Mouse (Mus musculus) B cell, adult 2 months (primary cell): ENCODE results near the gene Lamtor2.

Experiments
- DNase-seq, 2 experiments: peaks; one replicate each; pipeline ENCODE4 v3.0.0; 2022

Gene Lamtor2

DNA sequence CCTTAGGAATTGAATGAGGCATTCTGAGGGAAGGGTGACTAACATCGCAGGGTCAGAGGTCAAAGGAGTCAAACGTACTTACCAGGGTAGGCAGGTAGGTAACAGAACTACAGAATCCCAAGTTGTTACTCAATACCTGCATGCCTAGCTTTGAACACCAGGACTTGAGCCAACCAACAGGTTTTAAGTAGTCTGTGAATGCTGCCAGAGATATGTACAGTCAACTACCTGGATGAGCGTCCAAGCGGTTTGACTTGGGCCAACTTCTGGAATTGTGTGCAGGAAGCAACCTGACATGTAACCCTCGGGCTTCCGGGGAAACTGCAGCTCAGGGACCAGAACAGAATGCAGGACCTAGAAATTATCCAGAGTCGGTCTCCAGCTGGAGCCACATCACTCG, 29.8 kb downstream of the Lamtor2 start:
- DNase-seq: no peak

DNA sequence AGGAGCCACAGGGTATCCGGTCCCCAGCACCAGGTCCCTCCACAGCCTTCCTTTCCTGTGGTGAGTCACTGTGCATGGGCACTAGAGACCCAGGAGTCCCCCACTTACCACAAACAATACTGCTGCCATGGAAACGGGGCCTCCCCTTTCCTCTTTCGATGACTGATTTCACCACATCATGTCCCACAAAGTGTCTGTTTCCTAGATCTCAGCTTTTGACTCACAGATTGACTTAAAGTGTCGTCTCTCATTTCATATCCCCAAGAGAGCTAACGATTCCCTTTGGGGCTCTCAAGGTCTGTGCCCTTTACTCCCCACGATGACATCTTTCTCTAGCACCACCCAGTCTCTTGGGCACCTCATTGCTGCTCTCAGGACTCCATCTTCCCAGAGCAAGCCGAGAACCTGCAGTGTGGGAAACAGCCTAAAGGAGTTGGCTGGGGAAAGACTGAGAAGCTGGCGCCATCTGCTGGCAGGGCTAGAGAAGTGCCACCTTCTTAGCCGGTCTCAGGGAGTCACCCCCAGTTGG, 31.0 kb downstream of the Lamtor2 start:
- peak; percentile 89 to 94 for DNase-seq

DNA sequence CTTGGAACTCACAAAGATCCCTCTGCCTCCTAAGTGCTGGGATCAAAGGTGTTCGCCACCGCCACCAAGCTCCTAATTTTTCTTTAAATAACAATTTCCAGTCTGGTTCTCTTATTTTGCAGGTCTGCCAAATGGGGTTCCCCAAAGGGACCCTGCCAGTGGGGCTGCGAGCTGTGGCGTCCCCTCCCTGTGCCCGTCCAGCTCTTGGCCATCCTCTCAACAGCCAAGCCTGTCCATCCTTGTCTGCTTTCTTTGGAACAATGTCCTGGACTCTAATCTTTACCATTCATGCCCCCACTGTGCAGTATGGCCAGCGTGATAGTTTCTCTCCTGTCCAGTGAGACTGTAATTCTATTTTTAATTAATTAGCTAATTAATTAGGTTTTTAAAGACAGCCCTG, 31.7 kb downstream of the Lamtor2 start:
- no peak for DNase-seq

DNA sequence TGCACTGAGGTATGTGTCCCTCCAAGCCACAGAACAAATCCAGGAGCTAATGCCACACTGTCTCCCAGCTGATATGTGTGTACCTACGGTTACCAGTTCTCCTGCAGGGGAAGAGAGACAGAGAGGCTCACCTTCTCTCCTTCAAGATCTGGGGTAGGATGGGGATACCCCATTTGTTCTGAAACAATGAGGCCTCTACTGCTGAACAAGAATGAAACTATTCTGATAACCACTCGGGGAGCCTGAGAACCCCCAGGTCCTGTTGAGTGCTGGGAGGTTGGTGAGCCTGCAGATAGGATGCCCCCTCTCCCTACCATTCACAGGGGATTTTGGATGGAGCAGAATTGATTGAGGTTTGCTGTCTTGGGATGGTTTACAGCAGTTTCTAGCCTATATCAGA, 32.8 kb downstream of the Lamtor2 start:
- DNase-seq: no peak

DNA sequence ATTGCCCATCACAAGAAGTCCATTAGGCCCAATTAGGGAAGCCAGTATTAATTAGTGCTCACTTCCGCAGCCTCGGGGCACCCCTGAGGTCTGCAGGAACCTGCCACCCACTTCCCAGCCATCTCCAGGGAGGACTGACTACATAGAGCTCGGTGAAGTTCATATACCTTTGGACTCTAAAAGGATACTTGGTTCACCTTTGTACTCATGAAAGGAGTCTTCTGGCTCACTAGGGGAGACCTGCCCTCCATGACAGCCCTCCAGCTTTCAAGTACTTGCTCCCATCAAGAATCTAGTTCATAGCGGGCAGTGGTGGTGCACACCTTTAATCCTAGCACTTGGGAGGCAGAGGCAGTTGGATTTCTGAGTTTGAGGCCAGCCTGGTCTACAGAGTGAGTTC, 34.5 kb downstream of the Lamtor2 start:
- DNase-seq: no peak

DNA sequence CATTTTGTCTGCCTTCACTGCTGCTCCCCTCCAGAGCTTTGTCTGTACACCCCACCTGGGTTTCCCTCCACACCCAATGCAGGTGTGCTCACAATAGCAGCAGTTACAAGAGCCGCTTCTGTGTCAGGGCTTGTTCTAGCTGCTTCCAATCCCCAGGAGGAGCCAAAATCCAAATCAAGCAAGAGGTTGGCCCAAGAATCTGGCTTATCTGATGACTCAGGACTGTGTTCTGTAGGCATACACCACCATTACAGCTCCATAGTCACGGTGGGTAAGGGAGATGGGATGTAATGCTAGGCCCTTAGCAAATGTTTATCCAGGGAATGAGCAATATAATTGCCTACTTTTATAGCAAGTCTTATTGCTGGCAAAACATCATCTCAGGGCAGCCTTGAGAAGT, 36.5 kb downstream of the Lamtor2 start:
- no peak for DNase-seq

DNA sequence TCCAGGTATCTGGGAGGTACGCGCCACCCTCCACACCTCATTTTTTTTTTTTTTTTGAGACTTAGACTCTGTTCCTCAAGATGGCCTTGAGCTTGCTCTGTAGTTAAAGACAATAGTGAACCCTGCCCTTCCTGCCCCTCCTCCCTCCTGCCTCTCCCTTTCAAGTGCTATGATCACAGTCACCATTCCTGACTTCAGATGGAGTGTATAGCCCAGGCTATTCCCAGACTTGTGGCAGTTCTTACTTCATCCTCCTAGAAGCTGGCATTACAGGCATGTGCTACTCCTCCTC, 37.8 kb downstream of the Lamtor2 start:
- no peak for DNase-seq

DNA sequence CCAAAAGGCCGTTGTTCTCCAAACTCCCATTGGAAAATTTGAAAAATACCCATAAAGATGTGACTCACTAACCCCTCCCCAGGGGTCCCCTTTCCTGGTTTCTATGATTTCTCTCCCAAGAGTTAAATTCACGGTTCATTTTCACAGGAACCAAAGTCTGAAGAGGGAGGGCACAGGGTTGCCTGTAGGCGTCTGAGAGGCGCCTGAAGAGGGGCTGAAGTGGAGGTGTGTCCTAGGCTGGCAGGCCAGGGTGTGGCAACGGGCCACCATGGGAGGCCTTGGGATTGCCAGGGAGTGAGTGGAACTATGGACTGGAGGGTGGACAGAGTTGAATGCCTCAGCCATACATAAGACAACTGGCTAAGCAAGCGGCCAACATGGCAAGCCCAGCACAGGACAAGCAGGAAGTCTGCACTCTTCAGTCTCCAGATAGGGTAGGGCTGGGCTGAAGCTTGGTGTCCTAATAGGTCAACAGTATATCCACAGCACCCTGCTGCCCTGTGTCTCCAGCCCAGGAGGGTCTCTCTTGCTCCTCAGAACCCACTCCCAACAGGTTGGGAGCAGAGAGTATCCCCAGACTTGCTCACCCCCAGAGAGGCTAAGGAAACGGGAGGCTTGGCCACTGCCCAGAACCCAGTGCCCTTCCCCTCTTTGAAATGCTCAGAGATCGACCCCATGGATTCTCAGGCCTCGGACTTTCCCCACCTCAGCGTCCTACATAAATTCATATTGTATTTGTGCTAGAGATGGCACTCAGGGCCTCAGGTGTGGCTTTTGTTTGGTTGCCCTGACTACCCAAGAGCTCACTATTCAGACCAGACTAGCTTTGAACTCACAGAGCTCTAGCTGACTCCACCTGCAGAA, 38.4 kb downstream of the Lamtor2 start:
- no peak for DNase-seq

DNA sequence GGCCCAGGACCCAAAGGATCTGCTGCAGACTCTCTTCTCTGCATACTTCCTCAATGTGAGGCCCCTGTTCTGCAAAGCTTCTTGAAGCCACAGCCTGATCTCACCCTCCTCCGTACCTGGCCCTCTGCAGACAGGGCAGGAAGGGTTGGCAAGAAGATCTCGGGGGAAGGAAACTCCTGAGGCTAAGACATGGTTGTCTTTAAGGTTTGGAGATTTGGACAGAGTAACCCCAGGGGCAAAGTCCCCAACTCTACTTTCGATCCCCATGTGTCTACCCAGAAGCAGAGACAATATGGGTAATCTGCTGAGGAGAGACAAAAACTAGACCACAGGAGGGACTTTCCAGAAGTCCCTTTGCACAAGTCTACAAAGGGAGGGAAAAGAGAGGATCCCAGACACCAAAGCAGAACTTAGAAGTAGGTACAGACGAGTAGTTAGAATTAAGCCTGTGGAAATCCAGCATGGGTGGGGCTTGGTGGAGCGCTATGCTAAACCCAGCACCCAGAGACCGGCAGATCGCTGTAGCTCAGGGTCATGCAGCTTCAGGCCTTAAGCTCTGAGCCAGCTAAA, 39.2 kb downstream of the Lamtor2 start:
- DNase-seq: peak; percentile 66 to 70

DNA sequence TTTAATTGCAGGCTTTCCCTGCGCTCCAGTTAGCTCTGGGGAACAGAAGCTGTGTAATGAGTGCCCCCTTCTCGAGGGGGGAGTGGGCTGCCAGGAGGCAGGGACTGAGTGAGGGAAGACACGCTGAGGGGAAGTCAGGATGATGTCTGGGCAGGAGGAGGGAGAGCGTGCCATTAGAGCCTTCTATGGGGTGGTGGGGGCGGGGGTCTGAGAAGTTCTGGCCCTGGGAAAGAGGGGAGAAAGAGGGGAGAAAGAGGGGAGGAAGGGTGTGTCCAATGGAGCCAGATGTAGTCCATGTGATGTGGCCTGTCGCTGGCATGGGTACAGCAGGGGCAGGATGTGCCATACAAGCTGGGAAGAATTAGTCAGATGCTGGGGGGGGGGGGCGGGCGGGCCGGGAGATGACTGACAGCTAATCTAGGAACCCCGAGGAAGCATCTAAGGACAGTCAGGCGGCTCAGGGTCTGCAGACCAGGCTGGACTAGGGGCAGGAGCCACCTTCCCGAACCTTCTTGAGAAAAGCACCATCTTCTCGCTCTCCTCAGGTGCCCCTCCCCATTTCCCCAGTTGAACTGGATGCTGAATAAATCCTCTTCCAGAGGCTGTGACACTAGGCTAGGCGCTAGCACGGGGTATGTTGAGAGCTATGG, 39.9 kb downstream of the Lamtor2 start:
- no peak for DNase-seq

DNA sequence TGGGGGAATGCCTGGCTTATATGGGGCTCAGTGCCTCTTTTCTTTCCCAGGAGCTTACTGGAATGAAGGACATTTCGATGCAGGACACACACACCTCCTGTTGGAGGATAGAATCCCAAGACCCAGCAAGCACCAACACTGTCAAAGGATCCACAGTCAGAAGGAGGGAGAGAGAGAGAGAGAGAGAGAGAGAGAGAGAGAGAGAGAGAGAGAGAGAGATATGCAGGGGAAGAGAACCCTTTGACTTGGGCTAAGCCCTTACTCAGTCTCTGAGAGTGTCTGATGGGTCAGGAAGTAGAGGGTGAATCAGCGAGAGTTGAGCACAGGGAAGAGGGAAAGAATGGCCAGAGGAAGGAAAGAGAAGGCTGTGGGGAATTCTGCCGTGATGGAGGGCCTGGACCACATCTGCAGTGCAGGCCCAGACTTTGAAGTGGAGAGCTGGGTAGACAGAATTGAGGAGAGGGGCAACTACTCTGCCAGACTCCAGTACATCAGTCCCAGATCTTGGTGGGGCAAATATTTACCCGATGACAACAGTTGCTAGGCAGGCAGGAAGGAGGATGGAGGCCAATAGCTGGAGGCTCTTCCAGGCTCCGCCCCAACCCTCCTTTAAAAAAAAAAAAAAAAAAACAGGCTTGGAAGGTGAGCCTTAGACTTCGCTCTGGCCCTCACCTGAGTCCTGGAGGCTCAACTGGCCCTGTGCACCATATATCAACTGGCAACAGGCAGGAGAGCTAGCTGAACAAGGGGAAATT, 40.6 kb downstream of the Lamtor2 start:
- DNase-seq: no peak

DNA sequence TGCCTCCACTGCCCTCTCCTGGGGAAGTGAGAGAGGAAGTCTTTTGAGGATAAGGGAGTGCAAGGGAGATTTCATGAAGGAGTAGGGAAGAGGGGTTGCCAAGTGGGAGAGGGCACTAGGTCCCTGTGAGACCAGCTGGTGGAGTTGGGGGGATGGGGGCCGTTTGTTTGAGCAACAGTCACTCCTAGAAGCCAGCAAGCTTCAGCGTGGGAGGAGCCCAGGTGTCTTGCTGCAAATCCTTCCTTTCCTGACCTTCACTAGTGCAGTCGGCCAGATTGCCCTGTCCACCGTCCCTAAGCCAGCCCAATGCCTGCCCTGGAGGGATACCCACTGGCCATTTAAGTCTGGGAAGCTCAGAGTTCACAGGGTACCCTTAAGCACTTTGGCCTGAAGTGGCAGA, 41.3 kb downstream of the Lamtor2 start:
- peak in 1 of 2 experiments; percentile 35 for DNase-seq

DNA sequence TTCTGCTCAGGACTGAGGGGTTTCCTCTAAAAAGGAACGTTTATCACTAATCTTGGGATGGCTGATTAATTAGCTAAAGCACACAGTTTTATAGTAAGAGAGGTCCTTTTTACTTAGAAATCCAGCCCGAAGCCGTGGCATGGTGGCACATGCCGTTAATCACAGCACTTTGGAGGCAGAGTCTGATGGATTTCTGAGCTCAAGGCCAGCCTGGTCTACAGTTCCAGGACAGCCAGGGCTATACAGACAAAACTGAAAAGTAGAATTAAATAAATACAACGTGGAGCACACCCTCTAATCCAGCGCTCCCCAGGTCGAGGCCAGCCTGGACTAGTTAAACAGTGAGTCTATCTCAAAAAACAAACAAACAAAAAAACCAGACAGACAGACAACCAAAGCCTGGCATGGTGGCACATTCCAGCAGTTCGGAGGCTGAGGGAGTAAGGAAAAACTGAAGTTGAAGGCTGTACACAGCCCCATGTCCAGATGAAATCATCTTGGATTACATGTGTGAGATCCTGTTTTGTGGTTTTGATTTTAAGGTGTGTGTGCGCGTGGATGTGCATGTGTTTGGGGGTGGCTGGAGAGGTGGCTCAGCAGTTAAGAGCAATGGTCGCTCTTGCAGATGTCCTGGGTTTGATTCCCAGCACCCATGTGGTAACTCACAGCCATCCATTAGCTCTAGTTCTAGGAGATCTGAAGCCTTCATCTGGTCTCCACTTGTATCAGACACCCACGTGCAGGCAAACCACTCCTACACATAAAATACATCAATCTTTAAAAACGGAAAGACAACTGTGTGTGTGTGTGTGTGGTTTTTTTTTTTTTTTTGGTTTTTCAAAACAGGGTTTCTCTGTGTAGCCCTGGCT, 42.2 kb downstream of the Lamtor2 start:
- DNase-seq: peak; percentile 54 to 58

DNA sequence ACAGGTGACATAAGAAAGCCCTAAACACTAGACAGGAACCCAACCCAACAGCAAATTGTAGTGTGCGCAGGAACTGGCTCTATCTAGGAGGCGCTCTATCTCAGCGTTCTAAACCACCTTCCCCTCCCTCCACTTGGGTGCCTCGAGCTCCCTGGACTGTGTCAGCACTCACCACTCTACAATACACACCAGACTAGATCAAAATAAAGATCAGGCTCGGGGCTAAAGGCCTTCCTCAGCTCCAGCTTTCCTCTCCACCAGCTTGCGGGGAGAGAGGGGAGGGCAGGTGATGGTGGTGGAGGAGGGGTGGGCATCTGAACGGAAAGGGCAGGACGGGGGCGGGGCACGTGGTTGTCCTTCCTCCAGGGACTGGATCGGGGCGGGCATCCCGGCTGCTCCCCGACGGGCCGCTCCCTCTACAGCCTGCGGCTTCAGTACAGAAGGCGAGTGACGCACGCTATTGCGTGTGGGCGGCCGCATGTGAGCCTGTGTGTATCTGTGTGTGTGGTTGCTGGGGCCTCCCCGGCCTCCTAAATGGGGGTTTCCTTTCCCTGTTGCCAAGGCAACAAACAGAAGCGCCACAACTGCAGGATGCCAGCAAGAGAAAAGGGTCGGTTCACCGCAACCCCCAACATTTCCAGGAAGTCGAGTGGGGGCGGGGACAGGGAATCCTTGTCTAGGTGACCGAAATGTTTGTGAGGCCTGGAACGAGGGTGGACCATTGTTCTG, 43.0 kb downstream of the Lamtor2 start, which contains the start of gene Lmna:
Lmna (minus strand) TSS at position 265 of the 729 bp plus-strand sequence.
- peak; percentile 98 to 99 for DNase-seq

DNA sequence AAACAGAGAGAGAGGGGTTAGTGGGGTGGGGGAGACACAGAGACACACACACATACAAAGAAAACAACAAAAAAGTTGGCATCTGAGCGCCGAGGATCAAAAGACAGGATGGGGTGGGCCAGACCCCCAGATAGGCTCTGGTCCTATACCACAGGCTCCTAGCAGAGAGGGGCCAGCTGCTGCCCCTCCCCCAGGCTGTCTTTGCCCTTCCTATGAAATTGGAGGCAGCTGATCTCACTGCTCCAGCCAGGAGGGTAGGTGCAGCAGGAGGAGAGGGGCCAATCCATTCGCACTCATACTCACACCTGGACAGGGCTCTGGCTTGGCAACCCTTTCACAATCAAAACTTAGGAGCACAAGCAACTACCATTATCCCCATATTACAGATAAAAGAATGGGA, 43.6 kb downstream of the Lamtor2 start:
- no peak for DNase-seq

DNA sequence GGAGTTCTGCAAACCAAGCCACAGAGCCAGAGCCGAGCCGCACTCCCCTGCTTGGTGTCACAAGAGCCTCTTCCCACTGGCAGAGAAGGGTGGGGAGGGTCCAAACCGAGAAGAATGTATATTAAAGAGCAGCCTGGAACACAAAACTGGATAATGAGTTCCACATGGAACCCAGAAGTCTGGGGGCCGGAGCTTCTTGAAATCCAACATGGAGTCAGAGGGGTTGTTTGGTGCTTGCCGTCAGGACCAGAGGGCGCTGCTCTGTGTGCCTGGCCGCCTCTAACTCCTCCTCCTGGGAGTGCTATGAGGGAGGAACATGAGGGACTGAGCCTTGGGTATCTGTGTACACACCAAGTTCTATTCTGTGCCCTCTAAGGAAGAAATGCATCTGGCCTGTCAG, 47.1 kb downstream of the Lamtor2 start:
- no peak for DNase-seq

DNA sequence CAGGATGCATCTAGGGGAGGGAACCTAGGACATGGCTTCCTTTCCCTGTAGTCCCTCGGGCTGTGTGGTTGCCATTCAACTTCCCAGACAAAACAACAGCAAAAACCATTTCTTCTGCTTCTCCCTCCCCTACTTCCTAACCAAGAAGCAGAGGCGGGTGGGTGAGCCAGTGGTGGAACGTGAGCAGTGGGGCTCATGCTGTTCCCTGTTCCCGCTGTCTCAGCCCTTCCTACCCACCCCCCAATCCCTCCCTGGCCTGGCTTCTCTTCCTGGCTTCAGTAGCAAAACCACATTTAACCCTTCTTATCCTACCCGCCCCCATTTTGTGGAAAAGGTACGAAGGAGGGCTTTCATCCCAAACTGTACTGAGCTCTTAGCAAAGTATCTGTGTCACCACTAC, 47.8 kb downstream of the Lamtor2 start:
- no peak for DNase-seq

DNA sequence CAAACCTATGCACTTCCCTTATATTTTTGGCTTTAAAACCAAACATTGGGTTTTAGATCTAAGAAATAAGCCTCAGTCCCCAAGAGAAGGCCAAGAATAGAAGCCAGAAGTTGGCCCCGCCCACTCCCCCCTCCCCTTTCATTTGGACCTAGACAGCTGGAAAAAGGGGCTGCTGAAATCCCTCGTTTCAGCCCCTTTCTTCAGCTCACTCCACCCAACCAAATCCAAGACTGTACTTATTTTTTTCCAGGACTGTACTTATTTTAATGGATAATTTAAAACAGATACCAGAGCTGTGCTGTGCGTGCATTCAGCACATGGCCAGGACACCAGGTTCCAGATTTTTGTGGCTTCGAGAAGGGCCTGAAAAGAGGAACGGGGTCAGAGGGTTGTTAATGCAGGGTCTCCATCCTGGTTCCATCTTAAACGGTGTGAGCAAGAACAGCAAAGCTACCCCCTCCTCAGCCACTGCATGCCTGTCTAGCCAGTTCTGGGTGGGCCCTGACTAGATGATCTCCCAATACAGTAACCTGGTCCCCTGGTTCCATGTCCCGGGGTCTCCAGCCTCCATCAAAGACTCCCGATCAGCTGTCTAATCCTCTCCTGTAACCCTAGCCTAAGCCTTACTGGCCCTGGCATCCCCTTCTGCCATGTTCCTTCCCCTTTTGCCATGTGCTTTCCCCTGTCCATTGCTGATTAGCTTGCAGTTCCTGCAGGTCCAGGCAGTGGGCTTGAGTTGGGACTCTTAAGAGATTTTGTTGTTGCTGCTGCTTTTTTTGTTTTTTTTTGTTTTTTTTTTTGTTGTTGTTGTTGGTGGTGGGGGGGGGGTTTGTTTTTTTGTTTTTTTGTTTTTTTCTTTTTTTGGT, 48.8 kb downstream of the Lamtor2 start:
- DNase-seq: no peak

DNA sequence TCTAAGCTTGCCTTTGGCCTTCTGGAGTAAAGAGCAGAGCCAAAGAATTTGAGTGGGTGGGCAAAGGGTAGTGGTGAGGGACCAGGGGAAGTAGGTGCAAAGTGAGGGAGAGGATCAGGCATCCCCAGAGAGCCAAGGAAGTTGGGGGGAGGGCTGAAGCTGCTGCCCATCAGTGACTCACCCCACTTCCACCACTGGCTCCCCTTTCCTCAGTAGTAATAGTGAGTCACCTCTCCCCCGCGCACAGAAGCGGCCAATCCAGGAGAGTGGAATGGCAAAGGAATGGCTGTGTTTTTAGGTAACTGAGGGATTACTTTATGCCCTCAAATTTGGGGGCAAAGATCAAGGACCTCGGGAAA, 49.4 kb downstream of the Lamtor2 start:
- DNase-seq: no peak

DNA sequence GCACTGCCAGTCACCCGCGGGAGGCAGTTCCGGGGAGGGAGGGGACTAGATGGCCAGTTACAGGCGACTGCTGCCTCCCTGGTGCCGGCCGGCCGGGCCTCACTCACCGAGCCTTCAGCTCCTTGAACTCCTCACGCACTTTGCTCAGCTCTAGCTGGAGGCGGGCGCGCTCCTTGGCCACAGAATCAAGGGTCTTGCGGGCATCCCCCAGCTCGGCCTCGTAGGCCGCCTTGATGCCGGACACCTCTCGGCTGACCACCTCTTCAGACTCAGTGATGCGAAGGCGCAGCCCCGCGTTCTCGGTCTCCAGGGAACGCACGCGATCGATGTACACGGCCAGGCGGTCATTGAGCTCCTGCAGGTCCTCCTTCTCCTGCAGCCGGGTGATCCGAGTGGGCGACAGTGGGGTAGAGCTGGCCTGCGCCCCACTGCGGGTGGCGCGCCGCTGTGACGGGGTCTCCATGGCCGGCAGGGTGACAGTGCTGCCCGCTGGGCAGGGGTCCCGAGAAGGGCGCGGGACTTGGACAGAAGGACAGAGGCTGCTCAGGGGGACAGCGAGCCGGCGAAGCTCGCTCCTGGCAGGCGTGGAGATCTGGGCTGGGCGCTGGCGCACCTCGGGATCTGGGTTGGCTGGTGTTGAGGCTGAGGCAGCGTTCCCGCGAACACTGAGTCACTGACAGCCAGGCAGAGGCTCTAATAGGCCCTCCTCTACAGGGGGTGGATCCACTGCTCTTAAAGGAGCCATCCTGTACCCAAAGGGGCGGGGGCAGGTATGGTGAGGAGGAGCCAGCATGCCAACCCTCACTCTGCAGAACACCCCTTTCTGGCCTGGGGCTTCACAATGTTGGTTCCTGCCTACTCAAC, 50.0 kb downstream of the Lamtor2 start:
- peak; percentile 69 to 77 for DNase-seq
